Mouse (Mus musculus) induced T-regulatory cell, adult 2 months (primary cell): ENCODE measurements at regions not wholly inside any gene's neighbourhood (a gene's known extent, or its start where the extent isn't known, plus 50 kb on each side); places are given as distances from the start of the nearest gene placed in this dataset.

Experiments
- DNase-seq: peaks from one replicate; pipeline ENCODE4 v3.0.0-alpha.2; 2012; ENCODE audit warnings: low read depth

- no peak for DNase-seq
Measured at GRCm38 (mm10) chr10:116649287-116649686, 68.0 kb upstream of the Cnot2 start.

GRCm38 (mm10) chr10:116646035-116646434, 64.7 kb upstream of the Cnot2 start:
- DNase-seq, result no peak

GRCm38 (mm10) chr10:116645631-116646030, 64.3 kb upstream of the Cnot2 start:
- DNase-seq, result no peak

- DNase-seq, result no peak
Measured at GRCm38 (mm10) chr10:116645108-116645507, 63.8 kb upstream of the Cnot2 start.
